Mouse (Mus musculus) embryonic fibroblast, embryonic 13.5 days (primary cell): ENCODE results near the gene Gm43552.

Source experiments
- CTCF ChIP-seq: IDR thresholded peaks from 2 replicates; pipeline ENCODE4 v1.5.1; 2011; ENCODE audit warnings: mild to moderate bottlenecking, control low read depth, low read length, moderate library complexity, borderline replicate concordance; ENCODE audit not compliant: insufficient read depth
- POLR2A ChIP-seq: IDR thresholded peaks from 2 replicates; pipeline ENCODE4 v1.6.1; 2011; ENCODE audit warnings: low read depth, mild to moderate bottlenecking, control low read depth, low read length, moderate library complexity

GRCm38 (mm10) chr5:65434471-65435362, 57.9 kb downstream of the Gm43552 start:
- TF ChIP-seq CTCF (no peak), POLR2A (no peak)
